Mouse (Mus musculus) ES-E14 (cell line): ENCODE results near the gene Galnt3.

Source experiments
- CHD2 ChIP-seq: IDR thresholded peaks from 2 replicates; pipeline ENCODE4 v1.6.1; 2014; ENCODE audit warnings: mild to moderate bottlenecking, low read depth, low read length, inconsistent platforms
- HCFC1 ChIP-seq: IDR thresholded peaks from 2 replicates; pipeline ENCODE4 v1.6.1; 2012; ENCODE audit warnings: low read length, inconsistent platforms, borderline replicate concordance; ENCODE audit not compliant: insufficient read depth
- MAFK ChIP-seq: IDR thresholded peaks from 2 replicates; pipeline ENCODE4 v1.6.1; 2014; ENCODE audit warnings: mild to moderate bottlenecking, low read depth, low read length, inconsistent platforms; ENCODE audit not compliant: insufficient read depth
- ZC3H11A ChIP-seq: IDR thresholded peaks from 2 replicates; pipeline ENCODE4 v1.6.1; 2012; ENCODE audit warnings: low read depth, mild to moderate bottlenecking, inconsistent platforms, low read length, borderline replicate concordance
- ZNF384 ChIP-seq: IDR thresholded peaks from 2 replicates; pipeline ENCODE4 v1.6.1; 2012; ENCODE audit warnings: low read depth, low read length, inconsistent platforms

- TF ChIP-seq MAFK, result no peak
- TF ChIP-seq CHD2, result no peak
- TF ChIP-seq ZNF384, result no peak
- no peak for TF ChIP-seq HCFC1
- TF ChIP-seq ZC3H11A, result no peak
These were observed 23.9 kb upstream of the Galnt3 start for GRCm38 (mm10) chr2:66148654-66149230.
